Mouse (Mus musculus) testis, adult 2 months (tissue): ENCODE measurements around the gene Cblc. TPM values are rescaled to one million over a fixed set of nuclear protein-coding genes. Genes with fewer than 3 reads are reported as not detected.

Experiments used
- H3K27ac ChIP-seq: fragments of 200-500 bp; 2 replicates; pipeline ENCODE4 v1.5.1; 2012; ENCODE audit warnings: low read depth, low read length; ENCODE audit not compliant: control insufficient read depth, insufficient read depth
- H3K27me3 ChIP-seq: fragments of 200-500 bp; 2 replicates; pipeline ENCODE4 v1.6.1; 2012; ENCODE audit warnings: mild to moderate bottlenecking, low read length, moderate library complexity; ENCODE audit not compliant: control insufficient read depth, insufficient read depth
- H3K36me3 ChIP-seq: fragments of 200-500 bp; 2 replicates; pipeline ENCODE4 v1.6.1; 2012; ENCODE audit warnings: mild to moderate bottlenecking, low read length; ENCODE audit not compliant: control insufficient read depth, insufficient read depth
- H3K4me1 ChIP-seq: fragments of 200-500 bp; 2 replicates; pipeline ENCODE4 v1.6.1; 2012; ENCODE audit warnings: low read length; ENCODE audit not compliant: control insufficient read depth, insufficient read depth
- H3K4me3 ChIP-seq: fragments of 200-500 bp; 2 replicates; pipeline ENCODE4 v1.5.1; 2012; ENCODE audit warnings: low read depth, mild to moderate bottlenecking, low read length, moderate library complexity, mixed read lengths; ENCODE audit not compliant: control insufficient read depth
- CTCF ChIP-seq: fragments of 200-500 bp; IDR thresholded peaks from 2 replicates; pipeline ENCODE4 v1.5.1; 2012; ENCODE audit warnings: low read depth, mild to moderate bottlenecking, inconsistent platforms, low read length, moderate library complexity; ENCODE audit not compliant: control insufficient read depth, insufficient read depth, insufficient replicate concordance
- POLR2A ChIP-seq: fragments of 200-500 bp; IDR thresholded peaks from 2 replicates; pipeline ENCODE4 v1.6.1; 2012; ENCODE audit warnings: low read depth, mild to moderate bottlenecking, inconsistent platforms, low read length, moderate library complexity; ENCODE audit not compliant: control insufficient read depth
- polyA plus RNA-seq: library from polyadenylated mRNA; depleted of rRNA; stranded (reverse); fragments of >200 nt; gene quantifications from 2 replicates; pipeline ENCODE4 v1.2.3, GENCODE M21; 2012; rRNA removed

The Cblc gene
- polyA plus RNA-seq, 1 experiment = not detected

- no peaks in the 10 kb centered on the region for H3K27me3 ChIP-seq
- H3K4me1 ChIP-seq = peaks cover 19% of the 10 kb centered on the region
- H3K27ac ChIP-seq = no peak overlapping the region
- H3K4me3 ChIP-seq = no peak overlapping the region
- no peaks in the 10 kb centered on the region for H3K36me3 ChIP-seq
- no peak for TF ChIP-seq POLR2A
- TF ChIP-seq CTCF = no peak
Observed at GRCm38 (mm10) chr7:19742468-19742867, 54.1 kb downstream of the Cblc start.

- Histone ChIP-seq H3K4me1 (peaks cover 13% of the 10 kb centered on the region), H3K36me3 (no peaks in the 10 kb centered on the region), H3K4me3 (no peak overlapping the region), H3K27me3 (no peaks in the 10 kb centered on the region), H3K27ac (no peak overlapping the region)
- TF ChIP-seq CTCF = no peak
- TF ChIP-seq POLR2A = no peak
Observed at GRCm38 (mm10) chr7:19741329-19742031, 55.1 kb downstream of the Cblc start.

GRCm38 (mm10) chr7:19740269-19740668 is 56.3 kb downstream of the Cblc start:
- Histone ChIP-seq H3K4me3 (no peak overlapping the region), H3K36me3 (no peaks in the 10 kb centered on the region), H3K4me1 (peaks cover 8% of the 10 kb centered on the region), H3K27ac (no peak overlapping the region), H3K27me3 (no peaks in the 10 kb centered on the region)
- TF ChIP-seq CTCF (peak; percentile 60; the same call in 1 of the 2 replicates), POLR2A (no peak)

GRCm38 (mm10) chr7:19738771-19739170 is 57.8 kb downstream of the Cblc start:
- H3K4me3 ChIP-seq = no peak overlapping the region
- no peak overlapping the region for H3K27ac ChIP-seq
- no peaks in the 10 kb centered on the region for H3K27me3 ChIP-seq
- TF ChIP-seq CTCF (0 out of 2 replicates have a peak, but pooled peaks have one; percentile 9), POLR2A (no peak)
- no peaks in the 10 kb centered on the region for H3K36me3 ChIP-seq
- H3K4me1 ChIP-seq = peaks cover 6% of the 10 kb centered on the region

GRCm38 (mm10) chr7:19736389-19737057 is 60.1 kb downstream of the Cblc start:
- no peaks in the 10 kb centered on the region for H3K36me3 ChIP-seq
- TF ChIP-seq POLR2A = no peak
- no peak for TF ChIP-seq CTCF

GRCm38 (mm10) chr7:19734178-19734666 is 62.4 kb downstream of the Cblc start:
- H3K4me1 ChIP-seq = peaks cover 9% of the 10 kb centered on the region
- H3K27me3 ChIP-seq = no peaks in the 10 kb centered on the region
- no peak overlapping the region for H3K27ac ChIP-seq
- H3K4me3 ChIP-seq = no peak overlapping the region
- H3K36me3 ChIP-seq = no peaks in the 10 kb centered on the region
- no peak for TF ChIP-seq POLR2A
- TF ChIP-seq CTCF = no peak

More at GRCm38 (mm10) chr7:19736389-19737057, 60.1 kb downstream of the Cblc start:
- Histone ChIP-seq H3K4me3 (no peak overlapping the region), H3K27me3 (no peaks in the 10 kb centered on the region), H3K27ac (no peak overlapping the region), H3K4me1 (peaks cover 10% of the 10 kb centered on the region)

Other genes starting within 250 kb of the Cblc start
- gene Ppp1r37, start 233.7 kb downstream of the Cblc start, polyA plus RNA-seq = 37.3 and 48.4 TPM in 2 replicates
- 7.0 and 10.5 TPM in 2 replicates for gene Zfp296, start 219.5 kb downstream of the Cblc start, polyA plus RNA-seq
- 64.1 and 68.2 TPM in 2 replicates for gene Gemin7, start 219.2 kb downstream of the Cblc start, polyA plus RNA-seq
- gene Clasrp, start 192.3 kb downstream of the Cblc start, polyA plus RNA-seq = 93.7 and 99.3 TPM in 2 replicates
- 4.1 and 5.1 TPM in 2 replicates for gene Relb, start 167.4 kb downstream of the Cblc start, polyA plus RNA-seq
- 81.1 and 85.6 TPM in 2 replicates for gene Clptm1, start 131.8 kb downstream of the Cblc start, polyA plus RNA-seq
- 0.38 and 0.47 TPM in 2 replicates for gene Apoc2, start 118.9 kb downstream of the Cblc start, polyA plus RNA-seq
- not detected in 2 replicates for gene Gm44805, start 115.4 kb downstream of the Cblc start, polyA plus RNA-seq
- not detected in 2 replicates for gene Apoc4, start 115.3 kb downstream of the Cblc start, polyA plus RNA-seq
- 17.3 and 21.1 TPM in 2 replicates for gene Apoc1, start 104.1 kb downstream of the Cblc start, polyA plus RNA-seq
- gene Apoe, start 97.6 kb downstream of the Cblc start, polyA plus RNA-seq = 122 and 180 TPM in 2 replicates
- 36.8 and 38.3 TPM in 2 replicates for gene Tomm40, start 81.4 kb downstream of the Cblc start, polyA plus RNA-seq
- gene Nectin2, start 46.3 kb downstream of the Cblc start, polyA plus RNA-seq = 69.1 and 71.8 TPM in 2 replicates
- 4.5 and 7.5 TPM in 2 replicates for gene Bcam, start 25.8 kb downstream of the Cblc start, polyA plus RNA-seq
- 4.4 and 5.9 TPM in 2 replicates for gene Bcl3, start 26.0 kb upstream of the Cblc start, polyA plus RNA-seq
- 0.21 and 0.42 TPM in 2 replicates for gene Gm19345, start 55.2 kb upstream of the Cblc start, polyA plus RNA-seq
- 0.32 and 0.37 TPM in 2 replicates for gene Ceacam16, start 64.5 kb upstream of the Cblc start, polyA plus RNA-seq
- gene Ceacam19, start 91.2 kb upstream of the Cblc start, polyA plus RNA-seq = not detected in 2 replicates
- 5.5 and 6.1 TPM in 2 replicates for gene Pvr, start 124.4 kb upstream of the Cblc start, polyA plus RNA-seq
- 0.30 and 0.36 TPM in 2 replicates for gene Igsf23, start 153.9 kb upstream of the Cblc start, polyA plus RNA-seq
- 1.6 and 1.7 TPM in 2 replicates for gene Ceacam20, start 168.6 kb upstream of the Cblc start, polyA plus RNA-seq
- gene Nlrp9b, start 194.7 kb upstream of the Cblc start, polyA plus RNA-seq = 0.17 and 0.35 TPM in 2 replicates